Mouse (Mus musculus) NIH3T3 (cell line): ENCODE measurements around the gene Glb1l3.
"Not testable (repeated sequence)": the region's sequence is repeated elsewhere in the genome, so short reads cannot be mapped to it uniquely, and the experiment has no call there.

ENCODE experiments used
- DNase-seq: peaks from one replicate; pipeline ENCODE4 v3.0.0-alpha.2; 2012; ENCODE audit warnings: low read depth

Gene Glb1l3

GRCm38 (mm10) chr9:26860751-26861150 lies at the start of gene Glb1l3:
Glb1l3 (minus strand) TSS chr9:26860890.
- no peak for DNase-seq

GRCm38 (mm10) chr9:26869856-26870255 lies 9.2 kb upstream of the Glb1l3 start:
- not testable (repeated sequence) for DNase-seq

GRCm38 (mm10) chr9:26831089-26831488 lies 29.6 kb downstream of the Glb1l3 start:
- DNase-seq = no peak

GRCm38 (mm10) chr9:26819942-26820341 lies 40.7 kb downstream of the Glb1l3 start:
- DNase-seq = no peak

GRCm38 (mm10) chr9:26808735-26809134 lies 52.0 kb downstream of the Glb1l3 start:
- DNase-seq = no peak

GRCm38 (mm10) chr9:26805935-26806666 lies 54.6 kb downstream of the Glb1l3 start, which contains the start of gene Glb1l2:
Glb1l2 (minus strand) TSS chr9:26806468.
- DNase-seq = no peak

GRCm38 (mm10) chr9:26804321-26804720 lies 56.4 kb downstream of the Glb1l3 start:
- no peak for DNase-seq

GRCm38 (mm10) chr9:26800357-26800756 lies 60.3 kb downstream of the Glb1l3 start:
- DNase-seq = no peak

GRCm38 (mm10) chr9:26798731-26799130 lies 62.0 kb downstream of the Glb1l3 start:
- DNase-seq = no peak

- no peak for DNase-seq
Observed at GRCm38 (mm10) chr9:26798205-26798604, 62.5 kb downstream of the Glb1l3 start.

GRCm38 (mm10) chr9:26792829-26793228 lies 67.9 kb downstream of the Glb1l3 start:
- no peak for DNase-seq

GRCm38 (mm10) chr9:26783414-26783975 lies 77.2 kb downstream of the Glb1l3 start:
- DNase-seq = no peak

- DNase-seq = no peak
Observed at GRCm38 (mm10) chr9:26778421-26778820, 82.3 kb downstream of the Glb1l3 start.

- DNase-seq = peak; percentile 69
Observed at GRCm38 (mm10) chr9:26776122-26776902, 84.4 kb downstream of the Glb1l3 start.

GRCm38 (mm10) chr9:26775700-26776099 lies 85.0 kb downstream of the Glb1l3 start:
- DNase-seq = no peak

- no peak for DNase-seq
Observed at GRCm38 (mm10) chr9:26768181-26768580, 92.5 kb downstream of the Glb1l3 start.
